Mouse (Mus musculus): ENCODE results near the gene Slc38a1.

DNA sequence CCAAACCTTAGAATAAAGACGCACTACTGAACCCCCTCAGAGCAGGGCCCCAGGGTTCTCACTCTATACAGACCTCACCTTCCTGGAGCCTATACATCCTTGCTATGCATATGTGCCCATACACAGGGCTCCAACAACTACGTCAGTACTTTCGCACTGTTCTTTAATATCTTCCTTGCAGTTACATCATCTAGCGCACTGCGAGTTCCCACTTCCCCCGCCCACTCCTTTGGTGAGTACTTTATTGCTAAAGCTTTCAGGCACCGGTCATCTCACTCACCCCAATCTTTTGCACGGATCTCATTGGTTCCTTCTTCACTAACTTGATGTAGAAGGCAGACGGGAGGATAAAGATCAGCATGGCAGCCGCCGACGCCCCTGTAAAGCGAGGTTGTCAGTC lies 48.1 kb upstream of the Slc38a1 start:
- no peak for TF ChIP-seq CTCF (IDR thresholded peaks at IDR 0.05; ENCODE audit: insufficient read depth, low read depth, low read length)
- no peak for TF ChIP-seq POLR2A (IDR thresholded peaks at IDR 0.05; ENCODE audit: insufficient read depth, low read depth, low read length)

Data from olfactory bulb, adult 2 months (tissue).